Mouse (Mus musculus) splenic B cell, adult 2 months (primary cell): ENCODE measurements around the gene Ddah1.

Experiments
- DNase-seq: peaks from one replicate; pipeline ENCODE4 v3.0.0-alpha.2; 2011; ENCODE audit warnings: low read depth, low spot score
- H3K27me3 ChIP-seq: 2 replicates; pipeline ENCODE4 v1.6.1; 2012; ENCODE audit warnings: mild to moderate bottlenecking, low read length, moderate library complexity, mixed read lengths; ENCODE audit not compliant: control insufficient read depth, poor library complexity, insufficient read depth, severe bottlenecking
- H3K36me3 ChIP-seq: 2 replicates; pipeline ENCODE4 v1.6.1; 2012; ENCODE audit warnings: mild to moderate bottlenecking, low read length, moderate library complexity, mixed read lengths; ENCODE audit not compliant: control insufficient read depth, poor library complexity, insufficient read depth, severe bottlenecking

The Ddah1 gene

GRCm38 (mm10) chr3:145882076-145882874 lies 123.8 kb downstream of the Ddah1 start:
- Histone ChIP-seq H3K27me3 (no peaks in the 10 kb centered on the region), H3K36me3 (no peaks in the 10 kb centered on the region)
- no peak for DNase-seq

GRCm38 (mm10) chr3:145883233-145883632 lies 124.8 kb downstream of the Ddah1 start:
- Histone ChIP-seq H3K27me3 (no peaks in the 10 kb centered on the region), H3K36me3 (no peaks in the 10 kb centered on the region)
- DNase-seq = no peak

GRCm38 (mm10) chr3:145885376-145885775 lies 126.9 kb downstream of the Ddah1 start:
- H3K27me3 ChIP-seq = no peaks in the 10 kb centered on the region
- H3K36me3 ChIP-seq = no peaks in the 10 kb centered on the region
- no peak for DNase-seq

- Histone ChIP-seq H3K36me3 (no peaks in the 10 kb centered on the region), H3K27me3 (no peaks in the 10 kb centered on the region)
- DNase-seq = no peak
These were observed 127.5 kb downstream of the Ddah1 start for GRCm38 (mm10) chr3:145885851-145886464.

DNA sequence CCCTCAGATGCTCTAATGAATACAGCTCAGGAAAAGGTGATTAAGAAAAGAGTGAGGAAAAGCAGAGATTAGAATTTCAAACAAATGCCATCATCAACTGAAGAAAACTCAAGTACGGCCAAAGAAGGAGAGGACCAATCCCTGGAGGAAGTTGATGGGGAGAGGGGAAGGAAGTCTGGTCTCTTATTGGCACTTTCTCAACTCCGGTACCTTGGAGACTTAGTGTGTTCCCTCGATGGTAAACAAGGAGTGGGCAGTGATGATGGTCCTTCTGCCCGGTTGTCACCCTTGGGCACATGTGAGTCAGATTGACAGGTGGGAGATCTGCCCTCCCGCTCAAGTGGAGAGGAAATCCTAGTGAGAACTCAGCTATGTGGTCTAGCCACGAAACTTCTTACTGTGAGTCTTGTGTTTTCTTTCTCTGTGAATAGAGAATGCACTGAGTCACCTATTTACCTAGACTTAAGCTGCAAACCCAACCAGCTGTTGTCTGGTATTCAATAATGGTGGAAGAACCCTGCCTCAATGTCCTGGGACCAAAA lies 129.0 kb downstream of the Ddah1 start:
- DNase-seq = no peak

GRCm38 (mm10) chr3:145890346-145891132 lies 132.1 kb downstream of the Ddah1 start:
- H3K27me3 ChIP-seq = no peaks in the 10 kb centered on the region
- DNase-seq = no peak

More for the DNA sequence above, 129.0 kb downstream of the Ddah1 start:
- no peaks in the 10 kb centered on the region for H3K27me3 ChIP-seq
- H3K36me3 ChIP-seq = no peaks in the 10 kb centered on the region

GRCm38 (mm10) chr3:145892451-145892850 lies 134.0 kb downstream of the Ddah1 start:
- Histone ChIP-seq H3K27me3 (no peaks in the 10 kb centered on the region), H3K36me3 (no peaks in the 10 kb centered on the region)
- DNase-seq = no peak

More at GRCm38 (mm10) chr3:145890346-145891132, 132.1 kb downstream of the Ddah1 start:
- H3K36me3 ChIP-seq = no peaks in the 10 kb centered on the region

GRCm38 (mm10) chr3:145894131-145894530 lies 135.7 kb downstream of the Ddah1 start:
- DNase-seq = no peak
- Histone ChIP-seq H3K27me3 (no peaks in the 10 kb centered on the region), H3K36me3 (no peaks in the 10 kb centered on the region)

DNA sequence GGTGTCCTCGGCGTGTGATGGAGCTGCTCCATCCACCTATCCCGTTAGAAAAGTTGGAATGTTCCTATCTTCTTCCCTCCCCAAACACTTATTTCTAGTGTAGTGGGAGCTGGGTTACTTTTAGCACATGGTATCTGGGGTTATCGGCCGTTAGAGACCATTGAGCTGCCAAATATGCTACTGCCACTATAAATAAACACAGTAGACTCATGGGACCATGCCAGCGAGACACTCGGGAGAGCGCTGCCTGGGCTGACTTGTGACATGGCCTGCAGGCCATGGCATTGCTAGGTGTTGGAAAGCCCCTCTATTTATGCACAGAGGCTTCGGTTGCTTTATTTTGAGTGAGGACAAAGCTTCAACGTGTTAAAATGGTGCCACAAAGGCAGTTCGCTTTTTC lies 139.3 kb downstream of the Ddah1 start:
- no peaks in the 10 kb centered on the region for H3K36me3 ChIP-seq
- no peak for DNase-seq
- no peaks in the 10 kb centered on the region for H3K27me3 ChIP-seq

- Histone ChIP-seq H3K27me3 (no peaks in the 10 kb centered on the region), H3K36me3 (no peaks in the 10 kb centered on the region)
- no peak for DNase-seq
These were observed 141.4 kb downstream of the Ddah1 start for GRCm38 (mm10) chr3:145899832-145900231.

DNA sequence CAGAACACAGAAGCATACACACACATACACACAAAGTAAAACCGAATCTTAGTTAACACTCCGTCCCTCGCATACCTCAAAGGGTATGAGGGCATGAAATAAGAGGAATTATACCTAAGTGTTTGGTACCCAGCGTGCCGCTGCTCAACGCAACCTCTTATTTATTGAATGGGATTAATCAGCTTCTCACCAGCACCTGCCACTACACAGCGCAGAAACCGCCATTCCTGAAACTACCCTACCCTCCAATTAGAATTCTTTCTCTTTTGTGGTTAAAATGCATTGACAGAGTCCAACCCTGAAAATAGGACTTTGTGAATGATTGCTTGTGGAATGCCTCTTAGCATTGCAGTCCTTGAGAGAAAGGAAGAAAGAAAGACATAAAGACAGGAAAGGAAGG lies 145.1 kb downstream of the Ddah1 start:
- H3K27me3 ChIP-seq = no peaks in the 10 kb centered on the region
- DNase-seq = no peak
- H3K36me3 ChIP-seq = no peaks in the 10 kb centered on the region

GRCm38 (mm10) chr3:145904850-145905776 lies 146.6 kb downstream of the Ddah1 start:
- H3K27me3 ChIP-seq = no peaks in the 10 kb centered on the region
- DNase-seq = peak; percentile 70

GRCm38 (mm10) chr3:145906582-145906981 lies 148.1 kb downstream of the Ddah1 start:
- Histone ChIP-seq H3K27me3 (no peaks in the 10 kb centered on the region), H3K36me3 (no peaks in the 10 kb centered on the region)
- no peak for DNase-seq

More at GRCm38 (mm10) chr3:145904850-145905776, 146.6 kb downstream of the Ddah1 start:
- no peaks in the 10 kb centered on the region for H3K36me3 ChIP-seq

DNA sequence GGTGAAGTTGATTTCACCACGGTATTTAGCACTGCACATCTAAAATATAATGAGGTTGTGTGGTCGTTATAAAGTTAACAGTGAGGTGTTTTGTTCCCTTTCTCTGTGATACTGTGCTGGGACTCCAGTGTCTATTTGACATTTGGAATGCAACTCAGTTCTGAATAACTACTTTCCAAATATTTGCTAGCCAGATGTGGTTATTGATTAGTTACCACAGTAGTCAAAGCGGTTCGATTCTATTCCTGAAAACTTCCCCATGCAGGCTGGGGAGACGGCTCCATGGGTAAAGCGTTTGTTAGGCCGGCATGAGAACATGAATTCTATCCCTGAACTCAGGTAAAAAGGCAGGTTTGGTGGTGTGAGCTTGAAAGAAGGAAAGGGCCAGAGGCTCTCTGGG lies 154.0 kb downstream of the Ddah1 start:
- no peak for DNase-seq
- H3K36me3 ChIP-seq = no peaks in the 10 kb centered on the region
- H3K27me3 ChIP-seq = no peaks in the 10 kb centered on the region
